9 mouse cellular contexts compared by ENCODE assay signal in genomic region chr9:111260360-111260985, GRCm38 (mm10). TPM values are rescaled to one million over a fixed set of nuclear protein-coding genes. Genes with fewer than 3 reads are reported as not detected.
A peak's percentile ranks its signal among the peaks of the same experiment; 100 is the strongest.
DNase-seq lines count a peak whose midpoint lies in the region; ATAC-seq lines count a peak whose summit lies in the region.
"Had no signal": no experiment of that assay in that cellular context is flagged by ENCODE, and none has a peak within 500 bp of the region (broad histone marks: within the 10 kb centered on the region; RNA-seq: fewer than 3 reads in every experiment).

No protein-coding gene starts in this region.

- no peaks in the 10 kb centered on the region for H3K4me1 ChIP-seq in limb, embryonic 11.5 days (ENCODE audit: control insufficient read depth, insufficient read depth, low read length)
- H3K4me1 ChIP-seq in limb, embryonic 10.5 days, result peaks cover 16% of the 10 kb centered on the region
- 0 out of 2 replicates have a peak, but pooled peaks cover 3% of the 10 kb centered on the region for H3K4me1 ChIP-seq in neural tube, embryonic 13.5 days (replicated peaks)
- H3K4me1 ChIP-seq in forebrain, embryonic 12.5 days, result no peaks in the 10 kb centered on the region
- H3K4me1 ChIP-seq: liver, embryonic 15.5 days had no signal

- no peak overlapping the region for H3K9ac ChIP-seq in limb, embryonic 11.5 days (ENCODE audit: low read length)
- no peak overlapping the region for H3K9ac ChIP-seq in neural tube, embryonic 13.5 days
- no peak overlapping the region for H3K9ac ChIP-seq in forebrain, embryonic 12.5 days
- H3K9ac ChIP-seq: liver, embryonic 15.5 days had no signal

- no peak overlapping the region for H3K4me2 ChIP-seq in limb, embryonic 11.5 days (ENCODE audit: low read depth, severe bottlenecking)
- H3K4me2 ChIP-seq in neural tube, embryonic 13.5 days, result no peak overlapping the region
- no peak overlapping the region for H3K4me2 ChIP-seq in forebrain, embryonic 12.5 days
- H3K4me2 ChIP-seq: liver, embryonic 15.5 days had no signal

- WGBS in limb, embryonic 11.5 days, result 19% methylated on average over 1 of the region's 1 CpGs
- WGBS in limb, embryonic 10.5 days, result 27% methylated on average over 1 of the region's 1 CpGs
- 30% methylated on average over 1 of the region's 1 CpGs for WGBS in neural tube, embryonic 13.5 days
- 48% methylated on average over 1 of the region's 1 CpGs for WGBS in forebrain, embryonic 12.5 days

- H3K27me3 ChIP-seq in limb, embryonic 11.5 days (ENCODE audit: control insufficient read depth, insufficient read depth, low read length), result no peaks in the 10 kb centered on the region
- no peaks in the 10 kb centered on the region for H3K27me3 ChIP-seq in limb, embryonic 10.5 days (ENCODE audit: low read depth, poor library complexity, severe bottlenecking)
- no peaks in the 10 kb centered on the region for H3K27me3 ChIP-seq in neural tube, embryonic 13.5 days
- H3K27me3 ChIP-seq in forebrain, embryonic 12.5 days, result no peaks in the 10 kb centered on the region
- H3K27me3 ChIP-seq: liver, embryonic 15.5 days had no signal

- H3K36me3 ChIP-seq in limb, embryonic 11.5 days (ENCODE audit: control insufficient read depth, insufficient read depth, low read length), result peaks cover 12% of the 10 kb centered on the region; the same call in 1 of the 2 replicates
- H3K36me3 ChIP-seq in limb, embryonic 10.5 days, result peaks cover 87% of the 10 kb centered on the region
- peaks cover 76% of the 10 kb centered on the region for H3K36me3 ChIP-seq in neural tube, embryonic 13.5 days
- peaks cover 71% of the 10 kb centered on the region for H3K36me3 ChIP-seq in forebrain, embryonic 12.5 days (replicated peaks)

- peak overlapping the region; percentile 48; the same call in 1 of the 2 replicates for H3K27ac ChIP-seq in limb, embryonic 11.5 days (replicated peaks; ENCODE audit: low read depth, low read length)
- no peak overlapping the region for H3K27ac ChIP-seq in limb, embryonic 10.5 days
- H3K27ac ChIP-seq in neural tube, embryonic 13.5 days (replicated peaks), result no peak overlapping the region
- H3K27ac ChIP-seq in forebrain, embryonic 12.5 days, result no peak overlapping the region
- H3K27ac ChIP-seq: liver, embryonic 15.5 days had no signal

- no peak for DNase-seq in limb, embryonic 11.5 days (ENCODE audit: low spot score)
- DNase-seq in limb, embryonic 10.5 days (ENCODE audit: low spot score), result no peak
- DNase-seq in fibroblast of lung, adult 2 months (ENCODE audit: low read depth), result peak; percentile 91
- peak; percentile 66 to 67 for DNase-seq in heart, postnatal 10 days
- DNase-seq in adrenal gland, adult 18-20 months (ENCODE audit: low spot score in 2 of 2), result no peak

- no peak for ATAC-seq in limb, embryonic 11.5 days (ENCODE audit: insufficient number of reproducible peaks, low FRiP score, low TSS enrichment, low read depth)
- peak; percentile 79 for ATAC-seq in neural tube, embryonic 13.5 days (ENCODE audit: low read depth)
- no peak for ATAC-seq in forebrain, embryonic 12.5 days (ENCODE audit: low FRiP score)

- H3K9me3 ChIP-seq in limb, embryonic 11.5 days (ENCODE audit: control insufficient read depth, low read length), result no peaks in the 10 kb centered on the region
- H3K9me3 ChIP-seq in limb, embryonic 10.5 days (replicated peaks), result no peaks in the 10 kb centered on the region
- H3K9me3 ChIP-seq in neural tube, embryonic 13.5 days, result no peaks in the 10 kb centered on the region
- H3K9me3 ChIP-seq in forebrain, embryonic 12.5 days, result no peaks in the 10 kb centered on the region
- H3K9me3 ChIP-seq: liver, embryonic 15.5 days had no signal

- H3K4me3 ChIP-seq in limb, embryonic 11.5 days (ENCODE audit: low read depth, low read length), result no peak overlapping the region
- no peak overlapping the region for H3K4me3 ChIP-seq in limb, embryonic 10.5 days
- no peak overlapping the region for H3K4me3 ChIP-seq in neural tube, embryonic 13.5 days
- no peak overlapping the region for H3K4me3 ChIP-seq in forebrain, embryonic 12.5 days (replicated peaks)
- H3K4me3 ChIP-seq: erythroblast, embryonic 14.5 days; liver, embryonic 15.5 days had no signal

- intact Hi-C loops in heart, postnatal 10 days (cut with DNase I), result no loop called here

RNA-seq across cellular contexts. Expression of gene Mlh1, which starts 11.1 kb away (rescaled TPM):
- polyA plus RNA-seq in limb, embryonic 11.5 days (2014; fragmentation: Nextera tagmentation; extraction: Ambion mirVana), result 52.1 and 53.3 TPM in 2 replicates
- 49.8 and 50.7 TPM in 2 replicates for polyA plus RNA-seq in limb, embryonic 10.5 days (2016; fragmentation: Nextera tagmentation; extraction: Ambion mirVana)
- 10 to 100 TPM; 15.2 to 17.2 TPM for total RNA-seq in heart, postnatal 10 days (2021)
- polyA plus RNA-seq in neural tube, embryonic 13.5 days (2015; fragmentation: Nextera tagmentation; extraction: Ambion mirVana), result 24.9 and 26.5 TPM in 2 replicates
- 10 to 100 TPM; 11.0 to 11.1 TPM for total RNA-seq in adrenal gland, adult 18-20 months (2021)
- 49.3 and 53.3 TPM in 2 replicates for polyA plus RNA-seq in forebrain, embryonic 12.5 days (2016; fragmentation: Nextera tagmentation; extraction: Ambion mirVana)

RNA-seq across cellular contexts. Expression of gene Epm2aip1, which starts 11.3 kb away (rescaled TPM):
- 46.2 and 48.8 TPM in 2 replicates for polyA plus RNA-seq in limb, embryonic 11.5 days (2014; fragmentation: Nextera tagmentation; extraction: Ambion mirVana)
- polyA plus RNA-seq in limb, embryonic 10.5 days (2016; fragmentation: Nextera tagmentation; extraction: Ambion mirVana), result 26.1 and 35.8 TPM in 2 replicates
- 10 to 100 TPM; 31.1 to 34.0 TPM for total RNA-seq in heart, postnatal 10 days (2021)
- 39.3 and 43.9 TPM in 2 replicates for polyA plus RNA-seq in neural tube, embryonic 13.5 days (2015; fragmentation: Nextera tagmentation; extraction: Ambion mirVana)
- 10 to 100 TPM; 31.2 to 37.8 TPM for total RNA-seq in adrenal gland, adult 18-20 months (2021)
- 46.9 and 52.5 TPM in 2 replicates for polyA plus RNA-seq in forebrain, embryonic 12.5 days (2016; fragmentation: Nextera tagmentation; extraction: Ambion mirVana)

RNA-seq across cellular contexts. Expression of gene Trank1, which starts 51.1 kb away (rescaled TPM):
- 0.08 TPM in 1 of 2 replicates, not detected in the other for polyA plus RNA-seq in limb, embryonic 11.5 days (2014; fragmentation: Nextera tagmentation; extraction: Ambion mirVana)
- polyA plus RNA-seq in limb, embryonic 10.5 days (2016; fragmentation: Nextera tagmentation; extraction: Ambion mirVana), result 0.04 and 0.09 TPM in 2 replicates
- total RNA-seq in heart, postnatal 10 days (2021), result under 1 TPM; 0.02 TPM
- polyA plus RNA-seq in neural tube, embryonic 13.5 days (2015; fragmentation: Nextera tagmentation; extraction: Ambion mirVana), result 1.9 and 2.9 TPM in 2 replicates
- 100 to 1,000 TPM in 1 of 2 experiments, 10 to 100 TPM in 1; 47.6 to 122 TPM for total RNA-seq in adrenal gland, adult 18-20 months (2021)
- 2.7 and 3.1 TPM in 2 replicates for polyA plus RNA-seq in forebrain, embryonic 12.5 days (2016; fragmentation: Nextera tagmentation; extraction: Ambion mirVana)
- polyA plus RNA-seq: erythroblast, embryonic 14.5 days had no signal

Comparison
In these comparisons a context has a peak if more than half of its experiments do, and no peak if none do; other contexts are left out.
1. DNase-seq: peak in fibroblast of lung, adult 2 months (single experiment) and heart, postnatal 10 days (2 of 2); none in limb, embryonic 11.5 days (single experiment), limb, embryonic 10.5 days (single experiment) and adrenal gland, adult 18-20 months (0 of 2).